In genomic region chr8:57704161-57704560, GRCm38 (mm10) we compare ENCODE assay signal across 21 mouse cellular contexts. TPM values are rescaled to one million over a fixed set of nuclear protein-coding genes. Genes with fewer than 3 reads are reported as not detected.
DNase-seq lines count a peak whose midpoint lies in the region; ATAC-seq lines count a peak whose summit lies in the region.
"Had no signal": no experiment of that assay in that cellular context is flagged by ENCODE, and none has a peak within 500 bp of the region (broad histone marks: within the 10 kb centered on the region; RNA-seq: fewer than 3 reads in every experiment).

No protein-coding gene starts in this region.

- DNase-seq in embryonic facial prominence, embryonic 14.5 days (ENCODE audit: low spot score) = peak; percentile 16
- no peak for DNase-seq in embryonic facial prominence, embryonic 10.5 days (ENCODE audit: low spot score)
- DNase-seq in intestine, embryonic 14.5 days (ENCODE audit: low spot score) = no peak
- peak; percentile 81 for DNase-seq in large intestine, adult 2 months (ENCODE audit: low read depth, low spot score)
- DNase-seq in adrenal gland, adult 18-20 months (ENCODE audit: low spot score in 2 of 2) = no peak
- DNase-seq: adrenal gland, postnatal 10 days; B cell, adult 2 months; cerebellum, adult 11-12 months; cerebellum, adult 9-10 months; cerebellum, postnatal 25 days had no signal

- H3K27ac ChIP-seq in embryonic facial prominence, embryonic 14.5 days (replicated peaks; ENCODE audit: low read depth, low read length) = no peak overlapping the region
- H3K27ac ChIP-seq in embryonic facial prominence, embryonic 10.5 days (replicated peaks) = no peak overlapping the region
- no peak overlapping the region for H3K27ac ChIP-seq in intestine, embryonic 14.5 days (ENCODE audit: low read depth)
- H3K27ac ChIP-seq in stomach, embryonic 16.5 days (ENCODE audit: low read length) = peak overlapping the region; percentile 44
- H3K27ac ChIP-seq: embryonic facial prominence, embryonic 15.5 days; forebrain, embryonic 10.5 days; forebrain, embryonic 15.5 days; hindbrain, embryonic 10.5 days; hindbrain, embryonic 14.5 days had no signal

- 76% methylated on average over 3 of the region's 3 CpGs for WGBS in embryonic facial prominence, embryonic 14.5 days
- 82% methylated on average over 3 of the region's 3 CpGs for WGBS in embryonic facial prominence, embryonic 10.5 days
- WGBS in intestine, embryonic 14.5 days = 62% methylated on average over 3 of the region's 3 CpGs
- 29% methylated on average over 3 of the region's 3 CpGs for WGBS in large intestine, adult 2 months
- 60% methylated on average over 3 of the region's 3 CpGs for WGBS in stomach, embryonic 16.5 days

- H3K9me3 ChIP-seq in embryonic facial prominence, embryonic 14.5 days (ENCODE audit: control insufficient read depth, low read length) = no peaks in the 10 kb centered on the region
- peaks cover 4% of the 10 kb centered on the region; the same call in 1 of the 2 replicates for H3K9me3 ChIP-seq in embryonic facial prominence, embryonic 10.5 days
- H3K9me3 ChIP-seq in intestine, embryonic 14.5 days (ENCODE audit: control insufficient read depth, low read length) = no peaks in the 10 kb centered on the region
- 0 out of 2 replicates have a peak, but pooled peaks cover 3% of the 10 kb centered on the region for H3K9me3 ChIP-seq in stomach, embryonic 16.5 days (replicated peaks; ENCODE audit: control insufficient read depth, low read length)
- H3K9me3 ChIP-seq: embryonic facial prominence, embryonic 15.5 days; forebrain, embryonic 10.5 days; forebrain, embryonic 15.5 days; G1E; hindbrain, embryonic 10.5 days had no signal

- ATAC-seq in embryonic facial prominence, embryonic 14.5 days (ENCODE audit: low read depth) = no peak
- ATAC-seq in intestine, embryonic 14.5 days (replicated peaks; ENCODE audit: low FRiP score, low TSS enrichment, low read depth) = 0 out of 2 replicates have a peak, but pooled peaks have one; percentile 53
- peak; percentile 74; the same call in 1 of the 2 replicates for ATAC-seq in stomach, embryonic 16.5 days (ENCODE audit: insufficient read depth, low FRiP score)
- no peak for ATAC-seq in megakaryocyte-erythroid progenitor cell, adult 5-6 weeks (replicated peaks; ENCODE audit: low FRiP score, low TSS enrichment, poor library complexity, severe bottlenecking)
- ATAC-seq: CD4-positive, CD25-positive, alpha-beta regulatory T cell, adult 4 months; forebrain, embryonic 15.5 days had no signal

- no peaks in the 10 kb centered on the region for H3K4me1 ChIP-seq in embryonic facial prominence, embryonic 14.5 days (ENCODE audit: control insufficient read depth, insufficient read depth, low read length)
- no peaks in the 10 kb centered on the region for H3K4me1 ChIP-seq in embryonic facial prominence, embryonic 10.5 days
- H3K4me1 ChIP-seq in intestine, embryonic 14.5 days (replicated peaks; ENCODE audit: control insufficient read depth, insufficient read depth, low read length) = no peaks in the 10 kb centered on the region
- H3K4me1 ChIP-seq in stomach, embryonic 16.5 days (ENCODE audit: control insufficient read depth, insufficient read depth, low read length) = peaks cover 3% of the 10 kb centered on the region; the same call in 1 of the 2 replicates
- H3K4me1 ChIP-seq: embryonic facial prominence, embryonic 15.5 days; forebrain, embryonic 15.5 days; heart, embryonic 12.5 days; hindbrain, embryonic 10.5 days had no signal

- H3K4me3 ChIP-seq in embryonic facial prominence, embryonic 14.5 days (ENCODE audit: low read depth, low read length) = no peak overlapping the region
- no peak overlapping the region for H3K4me3 ChIP-seq in embryonic facial prominence, embryonic 10.5 days
- H3K4me3 ChIP-seq in intestine, embryonic 14.5 days (ENCODE audit: low read depth, low read length) = no peak overlapping the region
- H3K4me3 ChIP-seq in stomach, embryonic 16.5 days (replicated peaks; ENCODE audit: low read length) = no peak overlapping the region
- H3K4me3 ChIP-seq: embryonic facial prominence, embryonic 15.5 days; erythroblast, embryonic 14.5 days; forebrain, embryonic 10.5 days; forebrain, embryonic 15.5 days; heart, embryonic 12.5 days; hindbrain, embryonic 10.5 days had no signal

- no peaks in the 10 kb centered on the region for H3K36me3 ChIP-seq in embryonic facial prominence, embryonic 14.5 days (ENCODE audit: control insufficient read depth, insufficient read depth, low read length)
- H3K36me3 ChIP-seq in embryonic facial prominence, embryonic 10.5 days (replicated peaks) = no peaks in the 10 kb centered on the region
- no peaks in the 10 kb centered on the region for H3K36me3 ChIP-seq in intestine, embryonic 14.5 days (ENCODE audit: control insufficient read depth, insufficient read depth, low read length)
- no peaks in the 10 kb centered on the region for H3K36me3 ChIP-seq in stomach, embryonic 16.5 days (ENCODE audit: control insufficient read depth, insufficient read depth, low read length)
- H3K36me3 ChIP-seq: embryonic facial prominence, embryonic 15.5 days; forebrain, embryonic 10.5 days; forebrain, embryonic 15.5 days; G1E; heart, embryonic 12.5 days; hindbrain, embryonic 10.5 days had no signal

- H3K4me2 ChIP-seq in embryonic facial prominence, embryonic 14.5 days (ENCODE audit: low read depth, low read length) = no peak overlapping the region
- no peak overlapping the region for H3K4me2 ChIP-seq in intestine, embryonic 14.5 days (ENCODE audit: low read length)
- H3K4me2 ChIP-seq in stomach, embryonic 16.5 days (ENCODE audit: low read depth, low read length) = no peak overlapping the region
- H3K4me2 ChIP-seq: embryonic facial prominence, embryonic 15.5 days; forebrain, embryonic 15.5 days; heart, embryonic 12.5 days; hindbrain, embryonic 14.5 days had no signal

- H3K27me3 ChIP-seq in embryonic facial prominence, embryonic 14.5 days (replicated peaks; ENCODE audit: control insufficient read depth, insufficient read depth, low read length) = no peaks in the 10 kb centered on the region
- H3K27me3 ChIP-seq in embryonic facial prominence, embryonic 10.5 days (replicated peaks; ENCODE audit: low read depth, poor library complexity, severe bottlenecking) = no peaks in the 10 kb centered on the region
- no peaks in the 10 kb centered on the region for H3K27me3 ChIP-seq in intestine, embryonic 14.5 days (replicated peaks; ENCODE audit: control insufficient read depth, insufficient read depth, low read length)
- H3K27me3 ChIP-seq in stomach, embryonic 16.5 days (ENCODE audit: control insufficient read depth, insufficient read depth, low read length) = no peaks in the 10 kb centered on the region
- H3K27me3 ChIP-seq: embryonic facial prominence, embryonic 15.5 days; forebrain, embryonic 15.5 days; heart, embryonic 12.5 days had no signal

- H3K9ac ChIP-seq in embryonic facial prominence, embryonic 14.5 days (ENCODE audit: low read depth, low read length) = no peak overlapping the region
- no peak overlapping the region for H3K9ac ChIP-seq in intestine, embryonic 14.5 days (ENCODE audit: low read length)
- no peak overlapping the region for H3K9ac ChIP-seq in stomach, embryonic 16.5 days (ENCODE audit: low read length)
- H3K9ac ChIP-seq: embryonic facial prominence, embryonic 15.5 days; forebrain, embryonic 15.5 days; heart, embryonic 12.5 days; hindbrain, embryonic 14.5 days had no signal

RNA-seq across cellular contexts. Expression of gene Galnt7, which starts 51.3 kb away (rescaled TPM):
- 13.0 and 14.1 TPM in 2 replicates for polyA plus RNA-seq in embryonic facial prominence, embryonic 14.5 days (2014; fragmentation: Nextera tagmentation; extraction: Ambion mirVana)
- 23.2 and 24.1 TPM in 2 replicates for polyA plus RNA-seq in embryonic facial prominence, embryonic 10.5 days (2016; fragmentation: Nextera tagmentation; extraction: Ambion mirVana)
- polyA plus RNA-seq in intestine, embryonic 14.5 days (2014; fragmentation: Nextera tagmentation; extraction: Ambion mirVana) = 26.4 and 29.5 TPM in 2 replicates
- polyA plus RNA-seq in large intestine, adult 2 months (2012; rRNA removed) = 12.0 and 20.5 TPM in 2 replicates
- polyA plus RNA-seq in stomach, embryonic 16.5 days (2015; fragmentation: Nextera tagmentation; extraction: Ambion mirVana) = 39.9 and 45.9 TPM in 2 replicates
- 10 to 100 TPM in 1 of 2 experiments, 1 to 10 TPM in 1; 5.0 to 10.3 TPM for total RNA-seq in adrenal gland, adult 18-20 months (2021)
- total RNA-seq in megakaryocyte-erythroid progenitor cell, adult 5-6 weeks (2014; fragmentation: Nextera tagmentation) = 9.5 and 15.4 TPM in 2 replicates
- 17.9 and 22.0 TPM in 2 replicates for total RNA-seq in megakaryocyte-erythroid progenitor cell, adult 5-6 weeks (2017)
- polyA plus RNA-seq: erythroblast, embryonic 14.5 days had no signal

Comparison
In these comparisons a context has a peak if more than half of its experiments do, and no peak if none do; other contexts are left out.
1. DNase-seq: peak in embryonic facial prominence, embryonic 14.5 days (single experiment) and large intestine, adult 2 months (single experiment); none in embryonic facial prominence, embryonic 10.5 days (single experiment), intestine, embryonic 14.5 days (single experiment) and adrenal gland, adult 18-20 months (0 of 2).
2. ATAC-seq: peak in intestine, embryonic 14.5 days (single experiment) and stomach, embryonic 16.5 days (single experiment); none in embryonic facial prominence, embryonic 14.5 days (single experiment) and megakaryocyte-erythroid progenitor cell, adult 5-6 weeks (single experiment).